Mouse (Mus musculus) right cerebral cortex, postnatal 4 days (tissue): ENCODE results near the gene Cfap97.
A peak's percentile ranks its signal among the peaks of the same experiment; 100 is the strongest.
"Not testable (repeated sequence)": the region's sequence is repeated elsewhere in the genome, so short reads cannot be mapped to it uniquely, and the experiment has no call there.

Experiments
- DNase-seq: peaks from one replicate; pipeline ENCODE4 v3.0.0-alpha.2; 2022

Gene Cfap97

DNA sequence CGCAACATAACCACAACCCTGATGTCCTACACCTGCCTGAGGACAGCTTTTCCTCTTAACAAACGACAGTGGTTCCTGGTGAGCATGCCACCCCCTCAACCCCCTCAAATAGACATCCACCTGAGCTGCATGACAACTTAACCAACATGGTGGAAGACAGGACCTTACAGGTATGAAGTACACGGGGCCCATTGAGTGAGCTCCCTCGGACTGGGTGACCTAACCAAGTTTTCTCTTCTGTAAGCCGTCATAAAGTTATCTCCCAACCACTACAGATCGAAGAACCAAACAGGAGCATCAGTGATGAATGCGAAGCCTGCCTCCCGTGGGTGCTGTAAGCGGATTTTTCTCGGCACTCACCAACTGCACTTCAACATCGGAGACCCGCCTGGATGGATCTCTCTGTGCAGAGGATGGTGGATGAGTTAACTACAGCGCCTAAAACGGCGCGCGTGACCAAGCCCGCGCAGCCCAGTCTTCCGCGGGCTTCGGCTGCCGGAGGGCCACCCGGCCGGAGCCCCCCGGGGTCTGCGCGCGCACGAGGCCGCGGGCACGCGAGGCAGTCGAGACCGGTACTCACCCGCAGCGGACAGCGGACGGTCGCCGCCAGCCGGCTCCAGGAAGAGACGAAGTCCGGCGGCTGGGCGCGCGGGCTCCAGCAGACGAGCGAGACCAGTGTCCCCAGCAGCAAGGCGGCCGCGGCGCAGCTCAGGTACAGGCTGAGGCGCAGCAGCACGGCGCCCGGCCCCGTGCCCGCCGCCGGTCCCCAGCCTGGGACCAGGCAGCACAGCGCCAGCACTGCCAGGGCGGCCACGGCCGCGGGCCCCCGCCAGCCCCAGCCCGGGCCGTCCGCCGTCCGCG is at the start of gene Cfap97:
Gene Cfap97 (plus strand): TSS at position 570 of the 861 bp plus-strand sequence.
- peak; percentile 58 for DNase-seq

- no peak for DNase-seq
These were observed 48.1 kb upstream of the Cfap97 start for GRCm38 (mm10) chr8:46103434-46103833.

DNA sequence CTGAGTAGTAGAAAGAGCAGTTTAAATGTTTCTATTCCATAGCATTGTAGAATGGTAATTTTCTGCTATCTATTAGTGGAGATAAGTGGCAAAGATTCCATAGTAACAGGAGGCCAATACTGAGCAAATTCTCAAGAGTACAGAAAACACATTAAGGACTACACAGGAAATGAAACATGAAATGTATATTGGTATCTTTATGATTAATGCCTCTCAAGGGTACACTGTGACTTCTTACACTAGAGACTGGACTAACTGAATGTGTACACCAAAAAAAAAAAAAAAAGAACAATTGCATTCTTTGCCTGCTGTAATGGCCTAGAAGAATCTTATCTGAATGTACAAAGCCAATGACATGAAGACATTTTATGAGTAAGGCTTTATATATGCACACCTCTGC is 43.9 kb upstream of the Cfap97 start:
- no peak for DNase-seq

DNA sequence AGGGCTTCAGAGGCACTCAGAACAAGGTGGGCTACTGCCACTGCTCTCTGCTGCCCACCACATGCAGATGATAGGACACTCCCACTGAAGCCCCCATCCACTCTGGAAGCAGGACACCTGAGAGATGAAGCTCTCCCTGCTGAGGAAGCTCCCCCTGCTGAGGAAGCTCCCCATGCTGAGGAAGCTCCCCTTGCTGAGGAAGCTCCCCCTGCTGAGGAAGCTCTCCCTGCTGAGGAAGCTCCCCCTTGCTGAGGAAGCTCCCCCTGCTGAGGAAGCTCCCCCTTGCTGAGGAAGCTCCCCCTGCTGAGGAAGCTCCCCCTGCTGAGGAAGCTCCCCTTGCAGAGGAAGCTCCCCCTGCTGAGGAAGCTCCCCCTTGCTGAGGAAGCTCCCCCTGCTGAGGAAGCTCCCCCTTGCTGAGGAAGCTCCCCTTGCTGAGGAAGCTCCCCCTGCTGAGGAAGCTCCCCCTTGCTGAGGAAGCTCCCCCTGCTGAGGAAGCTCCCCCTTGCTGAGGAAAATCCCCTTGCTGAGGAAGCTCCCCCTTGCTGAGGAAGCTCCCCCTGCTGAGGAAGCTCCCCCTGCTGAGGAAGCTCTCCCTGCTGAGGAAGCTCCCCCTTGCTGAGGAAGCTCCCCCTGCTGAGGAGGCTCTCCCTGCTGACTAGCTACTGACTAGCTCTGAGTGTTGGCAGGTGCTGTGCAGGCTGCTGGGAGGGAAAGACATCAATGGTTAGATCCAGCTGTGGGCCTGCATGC is 38.0 kb upstream of the Cfap97 start:
- not testable (repeated sequence) for DNase-seq

- DNase-seq, result no peak
These were observed 34.4 kb upstream of the Cfap97 start for GRCm38 (mm10) chr8:46117172-46117571.

DNA sequence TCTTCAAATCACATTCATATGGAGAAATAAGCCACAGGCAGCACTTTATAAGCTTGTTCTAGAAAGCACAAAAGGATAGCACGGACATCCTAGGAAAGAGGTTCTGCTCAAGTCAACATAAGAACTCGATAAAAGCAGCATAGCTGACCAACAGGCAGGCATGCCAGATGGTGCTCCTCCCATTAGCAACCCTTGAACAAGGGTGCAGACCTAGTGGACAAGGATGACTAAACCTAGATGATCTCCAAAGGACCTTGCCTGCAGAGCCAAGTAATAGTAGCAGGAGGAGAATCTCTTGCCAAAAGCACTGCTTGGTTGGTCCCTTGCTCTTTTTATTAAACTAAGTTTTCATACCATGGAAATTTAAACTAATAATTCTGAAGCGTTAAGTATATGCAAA is 32.4 kb upstream of the Cfap97 start:
- no peak for DNase-seq

DNA sequence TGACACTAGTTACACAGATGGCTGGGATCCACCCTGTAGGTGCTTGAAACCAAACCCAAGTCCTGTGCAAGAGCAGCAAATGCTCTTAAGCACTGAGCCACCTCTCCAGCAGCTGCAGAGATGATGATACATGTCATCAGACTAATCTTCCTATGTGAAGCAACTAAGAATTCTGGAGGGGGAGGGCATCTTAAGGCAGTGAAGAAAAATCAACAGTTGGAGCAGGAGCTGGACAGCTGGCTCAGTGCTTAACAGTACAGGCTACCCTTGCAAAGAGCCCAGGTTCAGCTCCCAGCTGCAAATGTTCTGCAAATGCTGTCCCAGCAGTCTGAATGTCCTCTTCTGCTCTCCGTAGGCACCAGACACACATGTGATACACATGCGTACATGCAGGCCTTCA is 29.1 kb upstream of the Cfap97 start:
- DNase-seq, result no peak

- DNase-seq, result no peak
These were observed 21.1 kb upstream of the Cfap97 start for GRCm38 (mm10) chr8:46130426-46130825.

- not testable (repeated sequence) for DNase-seq
These were observed 16.0 kb upstream of the Cfap97 start for GRCm38 (mm10) chr8:46135546-46135945.

DNA sequence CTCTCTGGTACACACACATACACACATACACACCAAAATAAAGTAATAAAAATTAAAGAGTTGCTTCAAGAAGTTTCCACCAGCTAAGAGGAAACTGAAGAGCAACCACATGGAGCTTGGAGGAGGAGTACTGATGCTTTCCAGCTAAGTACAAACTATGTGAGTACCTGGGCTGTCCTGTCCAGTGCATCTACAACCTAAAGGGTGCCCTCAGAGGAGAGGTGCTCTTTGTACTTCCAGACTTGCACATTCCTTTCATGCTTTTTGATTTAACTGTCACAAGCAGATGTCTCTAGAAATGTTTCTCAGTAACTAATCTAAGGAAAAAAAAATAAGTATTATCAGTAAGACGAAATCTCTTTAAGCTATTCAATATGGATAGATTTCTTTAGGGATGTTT is 14.2 kb upstream of the Cfap97 start:
- DNase-seq, result no peak

DNA sequence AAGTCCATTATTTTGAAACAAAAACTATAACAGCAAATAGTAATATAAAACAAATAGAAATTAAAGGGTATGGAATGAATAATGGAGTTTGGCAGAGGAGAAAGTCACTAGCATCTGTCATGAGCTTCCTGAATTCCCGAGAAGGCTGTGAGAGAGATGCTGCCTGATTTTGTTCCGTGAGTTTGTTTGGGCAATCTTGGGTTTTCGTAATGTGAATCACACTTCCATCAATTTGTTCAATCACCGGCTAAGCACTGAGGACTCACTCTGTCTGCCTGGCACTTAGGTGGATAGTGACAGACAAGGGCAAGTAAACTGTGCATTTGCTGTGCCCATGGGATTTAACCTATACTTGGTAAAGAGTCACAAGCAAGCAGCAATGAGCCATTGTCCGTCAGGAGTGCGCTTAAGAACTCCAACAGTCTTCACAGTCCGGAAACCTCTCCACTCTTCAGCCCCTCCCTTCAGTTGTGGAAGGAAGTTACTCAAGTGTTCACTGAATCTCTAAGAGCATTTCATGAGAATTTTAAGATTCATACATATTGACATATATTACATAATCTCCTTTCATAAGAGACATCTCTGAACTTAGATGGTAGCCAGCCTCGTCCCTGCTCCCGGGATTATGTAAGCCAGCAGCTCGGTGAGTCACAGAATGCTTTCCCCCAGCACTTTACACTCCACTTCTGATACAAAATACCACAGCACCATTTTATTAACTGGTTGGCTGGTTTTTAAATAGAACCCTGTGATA is 13.6 kb upstream of the Cfap97 start:
- DNase-seq, result no peak

- DNase-seq, result no peak
These were observed 11.0 kb upstream of the Cfap97 start for GRCm38 (mm10) chr8:46140376-46141120.

DNA sequence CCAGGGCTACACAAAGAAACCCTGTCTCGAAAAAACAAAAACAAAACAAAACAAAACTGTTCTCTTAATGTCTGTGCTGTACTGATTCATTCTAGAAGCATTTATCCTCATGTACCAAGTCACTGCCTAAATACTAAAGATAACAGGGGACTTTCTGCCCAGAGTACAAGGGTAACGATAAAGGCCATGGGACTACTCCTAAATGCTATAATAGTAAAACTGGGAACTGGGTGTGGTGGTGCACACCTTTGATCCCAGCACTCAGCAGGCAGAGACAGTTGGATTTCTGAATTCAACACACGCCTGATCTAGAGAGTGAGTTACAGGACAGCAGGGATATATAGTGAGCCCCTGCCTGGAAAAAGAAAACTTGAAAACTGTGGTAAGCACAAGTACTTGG is 9.9 kb upstream of the Cfap97 start:
- DNase-seq, result no peak

- no peak for DNase-seq
These were observed 9.0 kb upstream of the Cfap97 start for GRCm38 (mm10) chr8:46142498-46143081.

DNA sequence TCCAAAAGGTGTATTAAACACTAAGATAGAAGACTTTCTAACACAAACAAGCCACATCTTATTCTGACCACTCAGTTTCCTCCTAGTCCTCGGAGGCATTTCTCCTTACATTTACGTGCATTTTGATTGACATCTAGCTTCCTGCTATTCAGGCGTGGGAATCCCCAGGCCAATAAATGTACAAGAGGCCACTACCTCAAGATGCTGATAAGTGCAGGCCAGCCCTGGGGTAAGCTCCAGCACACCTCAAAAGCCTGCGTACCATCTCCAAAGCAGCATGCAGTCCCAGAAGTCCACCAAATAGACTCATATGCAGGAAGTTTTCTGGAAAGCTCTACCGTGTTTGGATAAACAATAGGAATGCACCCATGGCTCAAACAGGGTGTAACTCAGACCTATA is 8.1 kb upstream of the Cfap97 start:
- DNase-seq, result no peak

GRCm38 (mm10) chr8:46143924-46144323 is 7.6 kb upstream of the Cfap97 start:
- DNase-seq, result no peak

DNA sequence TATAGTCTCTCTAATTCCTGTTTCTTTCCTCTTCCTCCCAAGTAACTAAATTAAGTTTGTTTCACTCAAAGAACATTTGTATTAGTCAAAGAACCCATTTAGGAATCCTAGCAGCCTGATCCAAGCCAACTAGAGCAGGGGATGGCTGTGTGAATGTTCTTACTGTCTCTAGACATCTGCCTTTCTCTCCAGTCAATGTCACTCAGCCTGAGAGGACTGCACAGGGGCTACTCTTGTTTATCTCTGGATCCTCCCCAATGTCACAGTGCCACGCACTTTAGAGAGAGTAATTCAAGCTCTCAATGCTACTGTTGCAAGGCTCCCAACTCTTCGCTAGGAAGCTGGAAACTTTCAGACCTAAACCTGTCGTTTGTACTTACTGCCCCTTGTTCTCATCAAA is 5.4 kb upstream of the Cfap97 start:
- no peak for DNase-seq

DNA sequence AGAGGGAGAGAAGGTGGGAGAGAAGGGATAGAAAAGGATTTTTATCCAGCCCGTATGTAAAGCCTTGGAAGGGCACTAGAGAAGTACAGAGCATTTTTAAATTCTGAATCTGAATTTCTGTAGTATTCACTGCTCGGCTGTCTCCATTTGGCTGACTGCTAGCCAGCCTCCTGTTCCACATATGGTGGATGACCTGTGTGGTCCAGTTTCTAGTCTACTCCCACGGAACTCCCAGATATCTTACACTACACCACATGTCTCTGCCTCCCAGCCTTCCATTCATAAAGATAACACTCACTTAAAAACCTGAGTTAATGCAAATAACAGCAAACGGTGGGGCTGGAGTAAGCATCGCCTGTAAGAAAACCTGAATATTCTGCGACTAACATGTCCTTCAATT is 2.3 kb upstream of the Cfap97 start:
- DNase-seq, result no peak

GRCm38 (mm10) chr8:46149782-46150181 is 1.8 kb upstream of the Cfap97 start:
- DNase-seq, result no peak

- peak; percentile 84 for DNase-seq
These were observed 777 bp downstream of the Cfap97 start, which contains the start of gene Snx25 for GRCm38 (mm10) chr8:46152064-46153031. Gene Snx25, minus strand, starts transcription at chr8:46152159.

DNA sequence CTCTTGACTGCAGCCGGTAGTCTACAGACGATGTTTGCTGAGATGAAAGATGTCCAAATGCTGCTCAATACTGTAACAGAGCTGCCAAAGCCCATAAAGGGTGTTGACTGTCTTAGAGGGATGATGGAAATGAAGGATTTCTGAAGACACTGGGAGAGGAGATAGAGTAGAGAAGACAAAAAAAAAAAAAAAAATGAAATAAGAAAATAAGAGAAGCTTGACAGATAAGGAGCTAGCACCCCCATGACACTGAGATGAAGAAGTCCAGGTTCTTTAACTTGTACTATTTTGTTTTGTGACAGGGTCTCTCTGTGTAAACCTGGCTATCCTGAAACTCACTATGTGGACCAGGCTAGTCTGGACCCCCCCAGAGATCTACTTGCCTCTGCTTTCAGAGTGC is 1.5 kb downstream of the Cfap97 start:
- DNase-seq, result no peak
